Mouse (Mus musculus): Measurements from ENCODE around the gene Ccdc78. TPM values are rescaled to one million over a fixed set of nuclear protein-coding genes. Genes with fewer than 3 reads are reported as not detected.

Gene Ccdc78
- total RNA-seq, 1 experiment = 0.22 TPM

DNA sequence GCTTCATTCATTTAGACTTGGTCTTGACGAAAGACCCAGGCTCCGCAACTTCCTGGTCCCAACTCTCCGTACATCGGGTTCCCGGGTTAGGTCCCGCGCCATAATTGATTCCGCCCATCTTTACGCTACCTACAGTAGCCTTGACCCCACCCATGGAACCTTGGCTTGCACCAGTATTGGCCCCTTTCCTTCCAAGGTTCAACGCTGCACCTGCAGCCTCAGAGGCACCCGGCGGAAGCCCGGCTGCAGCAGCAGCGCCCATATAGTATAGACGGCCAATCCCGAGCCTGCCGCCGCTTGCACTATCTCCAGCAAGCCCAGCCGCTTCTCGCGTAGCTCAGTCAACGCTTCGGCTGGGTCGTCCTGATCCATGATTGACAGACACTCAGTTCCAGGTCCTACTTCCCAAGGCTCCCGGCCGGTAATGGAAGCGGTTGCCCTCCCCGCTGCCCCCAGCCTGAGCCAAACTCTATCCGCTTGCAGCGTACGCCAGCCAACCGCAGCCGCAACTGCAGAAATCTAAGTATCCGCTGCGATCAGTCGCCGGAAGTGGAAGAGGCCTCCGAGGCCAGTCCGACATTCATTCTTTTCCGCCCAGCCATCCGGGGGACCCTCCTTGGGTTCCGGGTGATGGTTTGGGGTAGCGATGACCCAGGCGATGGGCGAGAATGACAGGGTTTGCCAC lies 5.6 kb downstream of the Ccdc78 start:
- Histone ChIP-seq H3K9me3 (ENCODE audit: control insufficient read depth, insufficient read depth, low read depth, low read length) (no peaks in the 10 kb centered on the region), H3K36me3 (ENCODE audit: control insufficient read depth, insufficient read depth, low read length, poor library complexity, severe bottlenecking) (peaks cover 4% of the 10 kb centered on the region; the same call in 1 of the 2 replicates), H3K4me3 (ENCODE audit: insufficient read depth in 1 of 2, low read depth in 1 of 2, low read length in 2 of 2, poor library complexity in 1 of 2, severe bottlenecking in 1 of 2) (peak overlapping the region; percentile 72 to 88), H3K9ac (ENCODE audit: insufficient read depth, low read depth, low read length, poor library complexity, severe bottlenecking) (peak overlapping the region; percentile 74), H3K27ac (ENCODE audit: insufficient read depth, low read depth, low read length, poor library complexity, severe bottlenecking) (no peak overlapping the region), H3K4me1 (ENCODE audit: control insufficient read depth in 2 of 2, insufficient read depth in 2 of 2, low read length in 2 of 2, poor library complexity in 1 of 2) (peaks cover 0 to 10% of the 10 kb centered on the region in 2 experiments; a peak in 1 of 4 replicates)
- no peak for TF ChIP-seq MAFK (IDR thresholded peaks at IDR 0.05; ENCODE audit: insufficient read depth, low read depth, low read length)
- TF ChIP-seq HCFC1 (IDR thresholded peaks at IDR 0.05; ENCODE audit: borderline replicate concordance, insufficient read depth, low read length) = peak; percentile 84
- peak; percentile 50; the same call in 1 of the 2 replicates for TF ChIP-seq CHD2 (IDR thresholded peaks at IDR 0.05; ENCODE audit: low read depth, low read length)
- no peak for DNase-seq (ENCODE audit: low read depth, low spot score)
- in situ Hi-C loops (cut with MboI; ENCODE audit: low sequenced_read_pairs in 2 of 2, unreplicated experiment in 2 of 2) = no loop called here

DNA sequence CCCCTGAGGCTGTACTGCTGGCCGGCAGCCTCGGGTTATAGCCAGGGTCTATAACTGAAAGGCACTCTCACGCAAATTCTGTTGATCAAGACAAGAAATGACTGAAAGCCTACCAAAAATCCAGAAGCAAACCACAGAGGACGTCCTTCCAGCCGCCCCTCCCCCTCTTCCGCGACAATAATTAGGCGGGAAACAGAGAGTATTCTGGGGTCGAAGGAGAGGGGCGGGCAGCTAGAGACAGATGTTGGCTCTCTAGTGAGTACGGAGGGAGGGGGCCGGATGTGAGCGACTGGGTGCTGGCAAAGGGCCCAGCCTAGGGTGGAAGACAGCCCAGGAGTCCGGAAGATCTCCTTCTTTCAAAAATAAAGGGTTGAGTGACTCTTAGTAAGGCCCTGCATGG lies 6.2 kb downstream of the Ccdc78 start, which contains the start of gene Fam173a:
Fam173a (minus strand) TSS at position 287 of the 400 bp plus-strand sequence.
- in situ Hi-C loops (cut with MboI; ENCODE audit: low sequenced_read_pairs in 2 of 2, unreplicated experiment in 2 of 2) = no loop called here
- Histone ChIP-seq H3K27ac (ENCODE audit: insufficient read depth, low read depth, low read length, poor library complexity, severe bottlenecking) (no peak within 1 kb of the TSS), H3K4me1 (ENCODE audit: control insufficient read depth in 2 of 2, insufficient read depth in 2 of 2, low read length in 2 of 2, poor library complexity in 1 of 2) (peaks cover 2 to 10% of the 10 kb centered on the region in 2 experiments; a peak in 2 of 4 replicates), H3K9ac (ENCODE audit: insufficient read depth, low read depth, low read length, poor library complexity, severe bottlenecking) (peak within 1 kb of the TSS; percentile 74), H3K4me3 (ENCODE audit: insufficient read depth in 1 of 2, low read depth in 1 of 2, low read length in 2 of 2, poor library complexity in 1 of 2, severe bottlenecking in 1 of 2) (peak within 1 kb of the TSS; percentile 72 to 88), H3K9me3 (ENCODE audit: control insufficient read depth, insufficient read depth, low read depth, low read length) (no peaks in the 10 kb centered on the region), H3K36me3 (ENCODE audit: control insufficient read depth, insufficient read depth, low read length, poor library complexity, severe bottlenecking) (peaks cover 4% of the 10 kb centered on the region; the same call in 1 of the 2 replicates)
- no peak for DNase-seq (ENCODE audit: low read depth, low spot score)
- TF ChIP-seq MAFK (IDR thresholded peaks at IDR 0.05; ENCODE audit: insufficient read depth, low read depth, low read length) = no peak
- no peak for TF ChIP-seq HCFC1 (IDR thresholded peaks at IDR 0.05; ENCODE audit: borderline replicate concordance, insufficient read depth, low read length)
- TF ChIP-seq ZNF384 (IDR thresholded peaks at IDR 0.05; ENCODE audit: low read depth, low read length) = no peak
- TF ChIP-seq ZC3H11A (IDR thresholded peaks at IDR 0.05; ENCODE audit: borderline replicate concordance, low read depth, low read length) = no peak
- TF ChIP-seq CHD2 (IDR thresholded peaks at IDR 0.05; ENCODE audit: low read depth, low read length) = no peak

DNA sequence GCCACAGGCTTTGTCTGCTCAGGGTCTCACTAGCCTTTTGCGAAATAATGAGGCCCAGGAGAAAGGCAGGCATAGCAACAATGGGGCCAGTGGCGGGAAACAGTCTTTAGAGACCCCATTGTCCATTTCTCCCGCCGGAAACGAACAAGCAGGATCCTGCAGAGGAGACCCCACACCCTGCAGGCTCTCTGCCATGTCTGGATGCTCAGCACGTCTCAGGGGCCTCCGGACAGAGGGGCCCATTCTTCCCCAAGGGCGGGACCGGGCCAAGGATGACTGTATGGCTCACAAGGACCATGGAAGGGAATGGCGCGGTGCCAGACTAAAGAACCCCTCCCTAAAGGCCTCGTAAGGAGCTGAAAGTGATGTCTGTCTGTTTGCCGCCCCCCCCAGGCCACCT lies 7.8 kb downstream of the Ccdc78 start:
- no peak for TF ChIP-seq ZC3H11A (IDR thresholded peaks at IDR 0.05; ENCODE audit: borderline replicate concordance, low read depth, low read length)
- TF ChIP-seq CHD2 (IDR thresholded peaks at IDR 0.05; ENCODE audit: low read depth, low read length) = no peak
- TF ChIP-seq HCFC1 (IDR thresholded peaks at IDR 0.05; ENCODE audit: borderline replicate concordance, insufficient read depth, low read length) = no peak
- TF ChIP-seq MAFK (IDR thresholded peaks at IDR 0.05; ENCODE audit: insufficient read depth, low read depth, low read length) = no peak
- TF ChIP-seq ZNF384 (IDR thresholded peaks at IDR 0.05; ENCODE audit: low read depth, low read length) = no peak
- no peak overlapping the region for H3K27ac ChIP-seq (ENCODE audit: insufficient read depth, low read depth, low read length, poor library complexity, severe bottlenecking)
- DNase-seq (ENCODE audit: low read depth, low spot score) = no peak
- H3K4me1 ChIP-seq (ENCODE audit: control insufficient read depth in 2 of 2, insufficient read depth in 2 of 2, low read length in 2 of 2, poor library complexity in 1 of 2) = peaks cover 3 to 10% of the 10 kb centered on the region in 2 experiments; a peak in 2 of 4 replicates
- in situ Hi-C loops (cut with MboI; ENCODE audit: low sequenced_read_pairs in 2 of 2, unreplicated experiment in 2 of 2) = no loop called here
- no peaks in the 10 kb centered on the region for H3K9me3 ChIP-seq (ENCODE audit: control insufficient read depth, insufficient read depth, low read depth, low read length)
- H3K36me3 ChIP-seq (ENCODE audit: control insufficient read depth, insufficient read depth, low read length, poor library complexity, severe bottlenecking) = peaks cover 4% of the 10 kb centered on the region; the same call in 1 of the 2 replicates
- H3K4me3 ChIP-seq (ENCODE audit: insufficient read depth in 1 of 2, low read depth in 1 of 2, low read length in 2 of 2, poor library complexity in 1 of 2, severe bottlenecking in 1 of 2) = no peak overlapping the region
- H3K9ac ChIP-seq (ENCODE audit: insufficient read depth, low read depth, low read length, poor library complexity, severe bottlenecking) = no peak overlapping the region

DNA sequence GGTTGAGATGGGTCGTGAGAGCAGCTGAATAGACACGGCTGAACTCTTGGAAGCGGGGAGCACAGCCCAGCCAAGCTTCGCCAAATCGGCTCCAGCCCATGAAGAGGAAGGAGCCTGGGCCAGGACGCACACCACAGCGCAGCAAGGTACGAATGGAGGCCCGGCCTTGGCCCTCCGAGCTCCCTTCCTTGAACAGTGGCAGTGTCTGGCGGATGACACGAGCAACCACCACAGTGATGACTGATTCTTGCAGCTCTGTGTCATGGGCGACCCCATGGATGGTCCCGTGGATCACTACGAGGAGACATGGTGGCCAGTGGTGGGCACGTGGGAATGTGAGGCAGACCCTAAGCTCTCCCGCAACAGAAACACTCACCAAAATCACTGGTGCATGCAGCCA lies 8.6 kb downstream of the Ccdc78 start:
- in situ Hi-C loops (cut with MboI; ENCODE audit: low sequenced_read_pairs in 2 of 2, unreplicated experiment in 2 of 2) = no loop called here
- H3K27ac ChIP-seq (ENCODE audit: insufficient read depth, low read depth, low read length, poor library complexity, severe bottlenecking) = no peak overlapping the region
- no peak for DNase-seq (ENCODE audit: low read depth, low spot score)
- H3K9ac ChIP-seq (ENCODE audit: insufficient read depth, low read depth, low read length, poor library complexity, severe bottlenecking) = no peak overlapping the region
- TF ChIP-seq ZNF384 (IDR thresholded peaks at IDR 0.05; ENCODE audit: low read depth, low read length) (no peak), CHD2 (IDR thresholded peaks at IDR 0.05; ENCODE audit: low read depth, low read length) (no peak), ZC3H11A (IDR thresholded peaks at IDR 0.05; ENCODE audit: borderline replicate concordance, low read depth, low read length) (no peak), HCFC1 (IDR thresholded peaks at IDR 0.05; ENCODE audit: borderline replicate concordance, insufficient read depth, low read length) (no peak), MAFK (IDR thresholded peaks at IDR 0.05; ENCODE audit: insufficient read depth, low read depth, low read length) (no peak)
- peaks cover 3 to 10% of the 10 kb centered on the region in 2 experiments; a peak in 2 of 4 replicates for H3K4me1 ChIP-seq (ENCODE audit: control insufficient read depth in 2 of 2, insufficient read depth in 2 of 2, low read length in 2 of 2, poor library complexity in 1 of 2)
- H3K9me3 ChIP-seq (ENCODE audit: control insufficient read depth, insufficient read depth, low read depth, low read length) = no peaks in the 10 kb centered on the region
- H3K36me3 ChIP-seq (ENCODE audit: control insufficient read depth, insufficient read depth, low read length, poor library complexity, severe bottlenecking) = peaks cover 4% of the 10 kb centered on the region; the same call in 1 of the 2 replicates
- no peak overlapping the region for H3K4me3 ChIP-seq (ENCODE audit: insufficient read depth in 1 of 2, low read depth in 1 of 2, low read length in 2 of 2, poor library complexity in 1 of 2, severe bottlenecking in 1 of 2)

Measured in ES-E14 (cell line).